Mouse (Mus musculus): Measurements from ENCODE around the gene Rapgef6.

DNA sequence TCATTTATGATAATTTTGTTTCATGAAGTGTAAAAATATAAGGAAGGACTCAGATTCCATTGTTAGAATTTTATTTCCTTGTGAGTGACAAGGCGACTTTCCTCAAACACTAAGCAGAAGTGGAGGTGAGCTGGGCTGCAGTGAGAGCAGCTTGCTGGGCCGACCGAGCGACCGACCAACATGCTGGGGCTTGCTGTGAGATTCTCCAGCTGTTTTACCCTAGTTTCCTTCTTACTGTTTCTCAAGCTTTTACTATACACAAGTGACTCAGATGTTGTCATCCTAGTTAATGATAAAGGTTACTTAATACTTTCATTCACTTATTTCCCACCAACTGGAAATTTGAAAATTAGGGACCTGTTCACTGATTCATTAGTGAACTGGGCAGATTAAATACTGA, 22.8 kb upstream of the Rapgef6 start:
- TF ChIP-seq POLR2A (IDR thresholded peaks at IDR 0.05; ENCODE audit: insufficient read depth, low read depth, low read length) (no peak), CTCF (IDR thresholded peaks at IDR 0.05) (no peak), EP300 (IDR thresholded peaks at IDR 0.05; ENCODE audit: insufficient read depth, low read depth, low read length) (no peak)

Data from heart, adult 2 months (tissue).